Mouse (Mus musculus) cerebellum, adult 11-12 months (tissue): ENCODE measurements around the gene Zkscan1.

Experiments
- DNase-seq: peaks from one replicate; pipeline ENCODE4 v3.0.0; 2022

Zkscan1 gene

GRCm38 (mm10) chr5:138117199-138118015 lies 32.5 kb downstream of the Zkscan1 start:
- DNase-seq: no peak

GRCm38 (mm10) chr5:138118041-138118440 lies 33.2 kb downstream of the Zkscan1 start:
- no peak for DNase-seq

- no peak for DNase-seq
Measured at GRCm38 (mm10) chr5:138132425-138133064, 47.7 kb downstream of the Zkscan1 start.

- DNase-seq: no peak
Measured at GRCm38 (mm10) chr5:138137257-138137656, 52.4 kb downstream of the Zkscan1 start.

- DNase-seq: no peak
Measured at GRCm38 (mm10) chr5:138137935-138138549, 53.2 kb downstream of the Zkscan1 start.

- no peak for DNase-seq
Measured at GRCm38 (mm10) chr5:138138585-138138984, 53.7 kb downstream of the Zkscan1 start.

GRCm38 (mm10) chr5:138154390-138154789 lies 69.5 kb downstream of the Zkscan1 start:
- no peak for DNase-seq

- peak; percentile 91 for DNase-seq
Measured at GRCm38 (mm10) chr5:138155443-138155976, 70.6 kb downstream of the Zkscan1 start, which contains the start of gene Zfp113. Gene Zfp113 (minus strand): TSS chr5:138155744.
